Mouse (Mus musculus): ENCODE measurements around the gene Svs2.
"Not testable (repeated sequence)": the region's sequence is repeated elsewhere in the genome, so short reads cannot be mapped to it uniquely, and the experiment has no call there.

Gene Svs2

DNA sequence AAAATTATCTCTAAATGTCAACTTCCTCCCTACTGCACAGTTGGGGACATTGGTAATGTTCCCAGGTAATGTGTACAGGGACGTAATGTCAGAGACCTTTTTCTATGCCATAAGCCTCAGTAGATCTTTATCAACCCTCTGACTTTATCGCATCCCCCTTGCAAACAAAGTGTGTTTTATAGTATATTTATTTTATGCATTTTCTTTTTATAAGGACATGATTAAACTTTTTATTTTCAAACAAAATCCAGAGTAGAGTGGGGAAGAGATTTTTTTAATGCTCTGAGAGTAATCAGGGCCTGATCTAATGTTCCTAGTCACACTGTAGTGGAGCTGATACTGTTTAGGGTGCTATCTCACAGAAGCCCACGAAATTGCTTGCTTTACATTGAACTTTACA, at the start of gene Svs2:
Gene Svs2, minus strand, starts transcription at position 101 of the 400 bp plus-strand sequence.
- in situ Hi-C loops (cut with MboI, MseI), result no loop called here

- in situ Hi-C loops (cut with MboI, MseI), result no loop called here
These were observed 40.1 kb upstream of the Svs2 start, which contains the start of gene Svs4 for GRCm38 (mm10) chr2:164278359-164278758. TSS of gene Svs4 (minus strand) at chr2:164278459.

DNA sequence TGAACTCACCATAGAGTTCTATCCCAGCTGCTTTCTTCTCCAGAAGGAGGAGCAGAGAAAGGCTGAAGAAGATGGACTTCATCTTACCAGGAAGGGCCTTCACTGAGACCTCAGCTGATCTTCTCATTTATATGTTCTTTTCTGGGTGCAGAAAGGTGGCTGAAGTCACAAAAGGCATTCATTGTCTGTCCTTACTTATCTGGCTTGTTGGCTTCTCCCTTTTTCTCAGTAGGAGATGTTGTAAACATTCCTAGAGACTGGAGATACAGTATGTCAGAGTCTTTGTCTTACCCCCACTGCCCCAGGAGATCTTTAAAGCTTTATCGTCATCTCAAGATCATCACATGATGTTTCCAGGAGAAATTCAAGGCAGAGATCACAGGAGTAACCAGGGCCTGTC, 18.3 kb upstream of the Svs2 start, which contains the start of gene Svs3b:
Gene Svs3b, minus strand, starts transcription at position 101 of the 400 bp plus-strand sequence.
- in situ Hi-C loops (cut with MboI, MseI), result loop anchor here (10.0 kb wide), 1 partner anchor 382 kb away; no protein-coding TSS in a partner anchor

GRCm38 (mm10) chr2:164232671-164233070, 5.6 kb downstream of the Svs2 start:
- in situ Hi-C loops (cut with MboI, MseI), result no loop called here

DNA sequence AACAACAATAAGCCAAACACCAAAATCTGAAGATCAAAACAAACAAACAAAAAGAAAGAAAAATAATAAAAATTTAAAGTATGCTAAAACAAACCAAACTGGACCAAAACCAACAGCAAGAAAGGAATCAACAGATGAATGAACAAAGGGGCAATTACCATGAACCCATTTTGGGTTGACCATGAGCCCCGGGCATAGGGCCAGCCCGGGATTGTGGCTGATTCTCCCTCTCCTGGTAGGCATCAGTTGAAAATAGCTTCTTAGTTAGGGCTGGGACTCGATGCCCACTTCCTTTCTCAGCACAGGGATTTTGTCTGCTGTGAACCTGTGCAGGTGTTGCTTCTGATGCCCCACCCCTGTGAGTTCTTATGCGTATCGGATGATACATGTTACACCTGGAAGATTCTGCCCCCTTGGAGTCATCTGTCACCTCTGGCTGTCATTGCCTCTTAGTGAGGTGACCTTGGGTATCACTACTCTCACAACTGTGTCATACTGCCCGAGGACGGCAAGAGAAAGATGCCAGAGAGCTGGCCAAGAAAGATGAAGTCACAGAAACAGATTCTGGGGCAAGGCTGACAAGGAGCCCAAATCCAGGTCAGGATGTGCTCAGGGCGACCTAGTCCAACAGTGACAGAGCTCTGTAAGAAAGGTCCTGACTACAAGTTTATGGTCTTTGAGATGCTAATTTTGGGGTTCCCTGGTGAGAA, 9.8 kb downstream of the Svs2 start:
- in situ Hi-C loops (cut with MboI, MseI), result no loop called here

- in situ Hi-C loops (cut with MboI, MseI), result no loop called here
These were observed 16.7 kb downstream of the Svs2 start, which contains the start of gene Wfdc15b for GRCm38 (mm10) chr2:164221522-164221921. TSS of gene Wfdc15b (minus strand) at chr2:164221660.

DNA sequence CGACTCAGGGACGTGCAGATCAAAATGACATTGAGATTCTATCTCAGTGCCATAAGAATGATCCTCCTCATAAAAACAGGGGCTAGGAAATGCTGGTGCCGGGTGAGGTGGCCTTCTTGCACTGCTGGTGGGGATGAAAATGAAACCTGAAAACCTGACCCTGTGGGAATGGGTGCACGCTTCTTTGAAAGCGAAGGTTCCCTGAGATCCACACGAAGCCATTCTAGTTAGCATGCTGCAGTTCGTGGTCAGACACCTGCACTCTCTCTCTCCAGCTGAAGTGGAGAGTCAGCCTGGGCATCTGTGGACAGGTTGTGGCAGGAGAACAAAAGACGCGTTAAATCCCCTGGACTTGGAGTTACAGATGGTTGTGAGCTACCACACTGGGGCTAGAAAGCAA, 19.0 kb downstream of the Svs2 start:
- in situ Hi-C loops (cut with MboI, MseI), result no loop called here

GRCm38 (mm10) chr2:164212711-164213110, 25.6 kb downstream of the Svs2 start:
- in situ Hi-C loops (cut with MboI, MseI), result no loop called here

GRCm38 (mm10) chr2:164210892-164211291, 27.4 kb downstream of the Svs2 start:
- in situ Hi-C loops (cut with MboI, MseI), result no loop called here

- in situ Hi-C loops (cut with MboI, MseI), result no loop called here
These were observed 31.6 kb downstream of the Svs2 start for GRCm38 (mm10) chr2:164206676-164207075.

DNA sequence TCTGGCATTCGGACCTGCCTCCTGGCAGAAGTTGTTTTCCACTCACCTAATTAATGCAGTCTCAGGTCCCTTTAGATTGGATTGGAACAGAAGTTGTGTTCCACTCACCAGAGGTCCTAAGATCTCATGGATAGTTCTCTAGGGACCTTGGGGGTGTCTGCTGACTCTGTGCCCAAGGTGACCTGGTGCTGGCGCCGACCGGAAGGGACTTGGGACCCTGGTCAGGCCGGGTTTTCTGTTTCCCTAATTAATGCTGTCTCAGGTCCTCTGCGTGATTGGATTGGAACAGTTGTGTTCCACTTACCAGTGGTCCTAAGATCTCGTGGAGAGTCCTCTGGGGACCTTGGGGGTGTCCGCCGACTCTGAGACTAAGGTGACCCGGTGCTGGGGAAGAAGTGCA, 32.3 kb downstream of the Svs2 start:
- in situ Hi-C loops (cut with MboI, MseI), result not testable (repeated sequence)

GRCm38 (mm10) chr2:164199626-164200327, 38.5 kb downstream of the Svs2 start, which contains the start of gene Wfdc15a:
TSS of gene Wfdc15a (minus strand) at chr2:164200130.
- in situ Hi-C loops (cut with MboI, MseI), result no loop called here

GRCm38 (mm10) chr2:164196700-164196990, 41.6 kb downstream of the Svs2 start:
- in situ Hi-C loops (cut with MboI, MseI), result no loop called here

- in situ Hi-C loops (cut with MboI, MseI), result no loop called here
These were observed 42.1 kb downstream of the Svs2 start for GRCm38 (mm10) chr2:164195971-164196699.

DNA sequence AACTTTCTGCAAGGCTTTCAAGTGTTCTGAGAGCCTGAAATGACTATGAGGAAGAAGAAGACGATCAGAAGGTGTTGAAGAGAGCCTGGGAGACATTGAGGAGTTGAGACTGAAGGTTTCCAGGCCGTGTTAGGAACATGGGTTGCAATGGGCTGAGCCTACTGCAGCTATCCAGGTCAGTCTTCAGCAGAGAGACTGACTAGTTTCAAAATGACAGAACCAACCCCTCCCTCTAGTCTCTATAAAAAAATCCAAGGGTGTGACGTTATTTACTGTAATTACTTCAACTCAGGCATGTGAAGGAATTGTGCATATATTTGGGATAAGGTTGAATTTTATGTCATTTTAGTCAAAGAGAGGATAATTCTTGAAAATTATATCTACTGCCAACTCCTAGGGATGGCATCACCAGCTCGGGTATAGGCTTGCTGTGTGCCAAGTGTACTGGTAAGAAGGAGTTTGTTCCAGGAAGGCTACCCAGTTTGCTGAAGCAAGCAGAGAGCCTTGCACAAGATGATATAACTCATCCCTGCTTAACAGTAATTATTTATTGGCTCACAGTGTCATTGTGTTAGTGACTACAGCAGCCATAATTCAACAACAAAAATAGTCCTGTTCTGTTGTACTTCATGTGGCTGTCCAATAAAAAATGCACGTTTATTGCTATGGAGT, 43.2 kb downstream of the Svs2 start:
- in situ Hi-C loops (cut with MboI, MseI), result no loop called here

- in situ Hi-C loops (cut with MboI, MseI), result no loop called here
These were observed 46.0 kb downstream of the Svs2 start for GRCm38 (mm10) chr2:164192279-164192678.

DNA sequence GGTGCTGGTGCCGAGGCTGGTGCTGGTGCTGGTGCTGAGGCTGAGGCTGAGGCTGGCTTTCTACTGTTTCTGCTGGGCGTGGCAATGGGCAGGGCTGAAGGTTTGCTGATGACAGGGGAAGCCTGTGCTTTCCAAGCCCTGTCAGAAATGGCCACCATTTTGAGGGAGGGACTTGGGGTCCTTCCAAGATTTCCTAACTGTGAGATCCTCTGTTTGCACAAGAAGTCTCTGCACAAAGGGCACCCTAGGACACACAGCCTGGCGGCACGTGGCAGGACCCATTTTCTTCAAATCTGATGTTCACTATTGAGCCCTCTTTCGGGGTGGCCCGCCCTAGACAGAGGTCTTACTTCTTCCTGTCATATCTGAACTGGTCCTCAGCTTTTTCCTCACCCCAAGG, 47.7 kb downstream of the Svs2 start, which contains the start of gene Wfdc12:
Gene Wfdc12, minus strand, starts transcription at position 33 of the 400 bp plus-strand sequence.
- in situ Hi-C loops (cut with MboI, MseI), result no loop called here

GRCm38 (mm10) chr2:164188722-164189121, 49.5 kb downstream of the Svs2 start:
- in situ Hi-C loops (cut with MboI, MseI), result no loop called here

Data from T-helper 1 cell (primary cell).